Mouse (Mus musculus) brain, adult 10 weeks (tissue): ENCODE results near the gene Tppp3. TPM values are rescaled to one million over a fixed set of nuclear protein-coding genes. Genes with fewer than 3 reads are reported as not detected.

Experiments used
- polyA plus RNA-seq: library from polyadenylated mRNA; stranded (reverse); fragments of 350-450 nt; fragmentation: Illumina TruSeq; extraction: RNeasy Lipid Tissue Mini Kit (QIAGEN cat#74804); gene quantifications from one replicate; pipeline ENCODE4 v1.2.3, GENCODE M21; 2015; ENCODE audit warnings: low read depth, low replicate concordance

Gene Tppp3
- 110 TPM for polyA plus RNA-seq

DNA sequence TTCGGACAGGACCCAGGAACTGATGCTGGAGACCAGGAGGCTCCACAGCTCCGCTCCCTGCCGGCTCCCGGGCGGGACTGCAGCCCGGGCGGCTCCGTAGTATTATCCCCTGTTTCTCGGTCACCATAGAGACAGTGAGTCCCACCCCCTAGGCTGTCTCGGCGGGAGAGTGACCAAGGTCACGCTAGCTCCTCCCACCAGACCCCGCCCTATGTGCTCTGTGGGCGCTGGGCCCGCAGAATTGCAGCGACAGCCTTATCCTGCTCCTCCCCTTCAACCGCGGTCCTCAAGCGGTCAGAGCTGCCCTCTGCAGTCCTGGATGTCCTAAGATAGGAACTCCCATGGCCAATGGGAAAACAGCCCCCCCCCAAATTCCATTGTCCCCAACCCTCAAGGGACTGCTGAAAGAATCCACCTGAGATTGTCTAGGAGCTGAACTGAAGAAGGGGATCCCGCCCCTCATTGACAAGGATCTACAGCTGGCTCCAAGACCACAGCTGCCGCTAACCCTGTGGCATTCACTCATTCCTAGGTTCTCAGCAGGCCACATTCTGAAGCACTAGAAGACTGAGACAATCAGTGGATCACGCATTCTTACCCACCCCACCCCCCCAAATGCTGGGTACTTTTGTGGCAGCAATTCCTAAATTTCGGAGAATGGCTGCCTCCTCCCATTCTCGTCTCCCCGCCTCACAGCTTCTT lies at the start of gene Tppp3:
TSS of gene Tppp3 (minus strand) at position 213 of the 702 bp plus-strand sequence.

DNA sequence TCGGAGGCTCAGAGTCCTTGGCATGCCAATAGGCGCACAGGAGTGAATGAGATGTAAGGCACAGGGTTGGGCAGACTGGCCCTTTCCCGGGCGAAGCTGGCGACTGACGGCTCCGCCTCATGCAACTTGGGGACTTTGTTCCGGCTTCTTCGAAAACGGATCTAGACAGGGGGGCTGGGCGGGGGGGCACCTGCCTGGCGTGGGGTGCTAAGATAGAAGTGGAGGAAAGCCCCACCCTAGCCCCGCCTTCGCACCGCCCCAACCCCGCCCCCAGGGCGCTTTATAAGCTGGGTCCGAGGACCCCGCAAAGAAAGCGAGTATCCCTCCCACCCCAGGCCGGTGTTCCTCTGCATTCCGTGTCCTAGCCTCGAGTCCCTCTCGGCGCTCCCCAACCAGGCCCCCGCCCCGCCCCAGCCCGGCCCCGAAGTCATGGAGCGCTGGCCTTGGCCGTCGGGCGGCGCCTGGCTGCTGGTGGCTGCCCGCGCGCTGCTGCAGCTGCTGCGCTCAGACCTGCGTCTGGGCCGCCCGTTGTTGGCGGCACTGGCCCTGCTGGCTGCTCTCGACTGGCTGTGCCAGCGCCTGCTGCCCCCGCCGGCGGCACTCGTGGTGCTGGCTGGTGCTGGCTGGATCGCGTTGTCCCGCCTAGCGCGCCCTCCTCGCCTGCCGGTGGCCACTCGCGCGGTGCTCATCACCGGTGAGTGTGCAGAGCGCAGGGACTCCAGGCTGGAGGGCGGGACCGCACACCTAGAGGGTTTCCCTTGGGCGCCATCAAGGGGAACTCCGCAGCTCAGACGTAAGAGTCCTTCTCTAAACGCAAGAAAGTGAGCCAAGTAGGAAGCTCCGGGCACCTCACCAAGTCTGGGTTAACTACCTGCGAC lies 47.3 kb upstream of the Tppp3 start, which contains the start of gene Hsd11b2:
TSS of gene Hsd11b2 (plus strand) at position 320 of the 878 bp plus-strand sequence.

DNA sequence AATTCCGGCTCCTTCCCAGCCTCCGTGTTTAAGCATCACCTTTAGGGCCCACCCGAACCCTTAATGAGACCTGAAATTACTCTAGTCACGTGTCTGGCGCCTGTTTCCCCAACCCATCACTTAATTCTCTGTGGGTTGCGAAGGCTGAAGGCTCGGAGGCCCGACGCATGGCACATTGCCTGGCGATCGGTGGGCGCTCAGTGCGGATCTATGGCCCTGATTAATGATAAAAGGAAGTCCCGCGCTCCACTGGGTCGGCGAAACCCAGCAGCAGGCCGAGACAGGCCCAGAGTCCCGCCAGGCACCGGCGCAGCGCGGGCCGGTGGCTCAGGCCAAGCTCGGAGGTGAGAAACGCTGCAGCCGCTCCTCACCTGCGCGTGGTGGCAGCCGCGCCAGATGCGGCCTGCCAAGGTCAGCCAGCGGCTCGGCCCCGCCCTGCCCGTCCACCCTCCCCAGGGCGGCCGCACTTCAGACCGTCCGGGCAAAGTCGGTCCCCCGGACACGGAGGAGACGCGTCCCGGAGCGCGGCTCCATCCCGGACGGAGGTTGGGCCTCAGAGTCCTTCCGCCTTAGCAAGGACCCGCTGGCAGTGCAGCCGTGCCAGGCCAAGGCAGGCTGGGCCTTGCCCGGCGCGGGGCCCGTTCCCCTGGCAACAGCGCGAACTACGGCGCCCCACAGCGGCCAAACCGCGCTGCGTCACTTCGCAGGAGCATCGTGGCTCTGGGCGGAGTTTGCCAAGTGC lies 25.3 kb upstream of the Tppp3 start, which contains the start of gene Zdhhc1:
TSS of gene Zdhhc1 (minus strand) at position 464 of the 742 bp plus-strand sequence.

Other genes starting within 250 kb of the Tppp3 start
- gene D230025D16Rik, start 246.4 kb downstream of the Tppp3 start, polyA plus RNA-seq, result 30.8 TPM
- gene B3gnt9, start 216.4 kb downstream of the Tppp3 start, polyA plus RNA-seq, result 4.0 TPM
- gene Tradd, start 206.9 kb downstream of the Tppp3 start, polyA plus RNA-seq, result 11.9 TPM
- 0.62 TPM for gene Fbxl8, start 206.9 kb downstream of the Tppp3 start, polyA plus RNA-seq
- 18.8 TPM for gene Hsf4, start 201.7 kb downstream of the Tppp3 start, polyA plus RNA-seq
- 13.3 TPM for gene Nol3, start 195.4 kb downstream of the Tppp3 start, polyA plus RNA-seq
- 18.4 TPM for gene 4931428F04Rik, start 181.7 kb downstream of the Tppp3 start, polyA plus RNA-seq
- gene Exoc3l, start 175.4 kb downstream of the Tppp3 start, polyA plus RNA-seq, result 1.3 TPM
- 30.4 TPM for gene E2f4, start 173.9 kb downstream of the Tppp3 start, polyA plus RNA-seq
- gene Elmo3, start 165.9 kb downstream of the Tppp3 start, polyA plus RNA-seq, result 2.6 TPM
- 1.5 TPM for gene Lrrc29, start 145.2 kb downstream of the Tppp3 start, polyA plus RNA-seq
- gene Tmem208, start 145.2 kb downstream of the Tppp3 start, polyA plus RNA-seq, result 88.0 TPM
- gene Fhod1, start 123.6 kb downstream of the Tppp3 start, polyA plus RNA-seq, result 2.8 TPM
- gene Slc9a5, start 122.7 kb downstream of the Tppp3 start, polyA plus RNA-seq, result 24.9 TPM
- gene Plekhg4, start 98.3 kb downstream of the Tppp3 start, polyA plus RNA-seq, result 2.6 TPM
- not detected for gene Kctd19, start 58.0 kb downstream of the Tppp3 start, polyA plus RNA-seq
- 1.2 TPM for gene Lrrc36, start 58.0 kb downstream of the Tppp3 start, polyA plus RNA-seq
- gene Zdhhc1, start 25.4 kb upstream of the Tppp3 start, polyA plus RNA-seq, result 33.3 TPM
- gene Hsd11b2, start 47.2 kb upstream of the Tppp3 start, polyA plus RNA-seq, result not detected
- gene Atp6v0d1, start 94.5 kb upstream of the Tppp3 start, polyA plus RNA-seq, result 354 TPM
- 42.2 TPM for gene Ripor1, start 133.7 kb upstream of the Tppp3 start, polyA plus RNA-seq
- gene Ctcf, start 165.0 kb upstream of the Tppp3 start, polyA plus RNA-seq, result 56.7 TPM
- gene Agrp, start 165.9 kb upstream of the Tppp3 start, polyA plus RNA-seq, result not detected
- gene Carmil2, start 214.7 kb upstream of the Tppp3 start, polyA plus RNA-seq, result 42.3 TPM
- 44.3 TPM for gene Acd, start 229.6 kb upstream of the Tppp3 start, polyA plus RNA-seq
- 53.7 TPM for gene Pard6a, start 229.6 kb upstream of the Tppp3 start, polyA plus RNA-seq
- not detected for gene 4933405L10Rik, start 236.1 kb upstream of the Tppp3 start, polyA plus RNA-seq
- gene Enkd1, start 236.7 kb upstream of the Tppp3 start, polyA plus RNA-seq, result 10.3 TPM